Mouse (Mus musculus): ENCODE measurements at regions not wholly inside any gene's neighbourhood (a gene's known extent, or its start where the extent isn't known, plus 50 kb on each side); places are given as distances from the start of the nearest gene placed in this dataset.

DNA sequence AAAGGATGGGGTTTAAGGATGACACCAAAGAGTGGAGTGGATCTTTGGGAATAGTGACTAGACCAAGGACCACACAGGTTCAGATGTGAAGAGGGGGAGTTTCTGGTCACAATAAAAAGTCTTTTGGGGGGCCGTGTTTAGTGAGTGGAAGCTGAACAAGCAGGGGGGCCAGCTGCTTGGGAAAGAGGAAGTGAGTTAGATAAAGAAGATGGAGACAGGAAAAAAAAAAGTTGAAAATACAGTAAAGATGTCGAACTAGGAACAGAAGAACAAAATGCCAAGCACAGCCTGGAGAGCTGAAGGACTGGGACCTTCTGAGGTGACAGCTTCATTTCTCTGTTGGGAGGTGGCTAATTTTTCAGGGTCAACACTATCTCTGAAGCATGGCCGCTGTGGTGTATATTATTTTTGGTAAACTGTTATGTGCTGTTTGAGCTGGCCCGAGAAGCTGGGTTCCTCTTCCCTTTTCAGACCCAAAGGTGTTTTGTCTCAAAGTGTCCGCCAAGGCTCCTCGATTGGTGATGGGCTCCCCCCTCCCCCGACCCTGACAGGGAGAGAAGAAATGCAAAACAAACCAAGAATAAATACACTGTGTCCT is 97.1 kb downstream of the Nog start:
- Histone ChIP-seq H3K4me3 (ENCODE audit: insufficient read depth, low read length) (no peak overlapping the region), H3K4me1 (ENCODE audit: control insufficient read depth, insufficient read depth, low read length) (no peaks in the 10 kb centered on the region), H3K27ac (ENCODE audit: insufficient read depth, low read depth, low read length) (no peak overlapping the region)
- TF ChIP-seq CTCF (IDR thresholded peaks at IDR 0.05; ENCODE audit: low read depth, low read length) = no peak
- TF ChIP-seq POLR2A (IDR thresholded peaks at IDR 0.05; ENCODE audit: borderline replicate concordance, low read depth, low read length) = no peak

DNA sequence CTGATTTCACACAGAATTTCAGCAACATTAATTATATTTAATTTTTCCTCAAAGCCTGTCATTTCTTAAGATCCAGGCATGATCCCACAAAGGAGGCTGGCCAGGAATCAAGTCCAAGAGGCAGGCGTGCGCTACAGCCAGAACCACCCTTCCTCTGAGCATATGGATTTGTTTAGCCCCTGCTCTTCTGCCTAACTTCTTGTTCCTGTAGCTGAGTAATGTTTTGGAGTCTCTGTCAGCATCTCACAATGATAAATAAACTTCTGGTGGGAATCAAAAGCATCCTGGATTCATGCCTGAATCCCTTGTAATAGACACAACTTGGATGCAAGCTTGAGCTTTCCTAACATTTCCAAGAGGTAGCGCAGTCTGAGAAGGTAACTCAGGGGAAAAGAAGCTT is 101.7 kb downstream of the Nog start:
- no peak overlapping the region for H3K4me3 ChIP-seq (ENCODE audit: insufficient read depth, low read length)
- H3K4me1 ChIP-seq (ENCODE audit: control insufficient read depth, insufficient read depth, low read length) = no peaks in the 10 kb centered on the region
- no peak for TF ChIP-seq POLR2A (IDR thresholded peaks at IDR 0.05; ENCODE audit: borderline replicate concordance, low read depth, low read length)
- TF ChIP-seq CTCF (IDR thresholded peaks at IDR 0.05; ENCODE audit: low read depth, low read length) = no peak
- H3K27ac ChIP-seq (ENCODE audit: insufficient read depth, low read depth, low read length) = no peak overlapping the region

DNA sequence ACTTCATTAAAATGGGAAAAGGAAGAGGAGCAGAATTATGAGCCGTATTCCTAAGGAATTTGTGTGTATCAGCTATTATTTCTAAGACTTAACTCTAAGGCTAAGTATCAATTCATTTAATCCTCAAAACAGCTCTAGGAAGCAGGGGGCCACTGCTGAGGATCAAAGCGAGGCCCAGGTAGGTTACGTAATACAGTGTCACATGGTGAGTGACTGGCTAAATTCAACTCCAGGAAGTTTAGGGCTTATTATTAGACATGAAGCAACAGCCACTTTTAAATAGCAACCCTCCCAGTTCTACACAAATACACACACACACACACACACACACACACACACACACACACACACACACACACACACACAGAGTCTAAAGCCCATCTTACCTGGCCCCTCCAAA is 109.3 kb downstream of the Nog start:
- no peak overlapping the region for H3K27ac ChIP-seq (ENCODE audit: insufficient read depth, low read depth, low read length)
- no peak overlapping the region for H3K4me3 ChIP-seq (ENCODE audit: insufficient read depth, low read length)
- H3K4me1 ChIP-seq (ENCODE audit: control insufficient read depth, insufficient read depth, low read length) = peaks cover 13% of the 10 kb centered on the region
- TF ChIP-seq POLR2A (IDR thresholded peaks at IDR 0.05; ENCODE audit: borderline replicate concordance, low read depth, low read length) (no peak), CTCF (IDR thresholded peaks at IDR 0.05; ENCODE audit: low read depth, low read length) (no peak)

DNA sequence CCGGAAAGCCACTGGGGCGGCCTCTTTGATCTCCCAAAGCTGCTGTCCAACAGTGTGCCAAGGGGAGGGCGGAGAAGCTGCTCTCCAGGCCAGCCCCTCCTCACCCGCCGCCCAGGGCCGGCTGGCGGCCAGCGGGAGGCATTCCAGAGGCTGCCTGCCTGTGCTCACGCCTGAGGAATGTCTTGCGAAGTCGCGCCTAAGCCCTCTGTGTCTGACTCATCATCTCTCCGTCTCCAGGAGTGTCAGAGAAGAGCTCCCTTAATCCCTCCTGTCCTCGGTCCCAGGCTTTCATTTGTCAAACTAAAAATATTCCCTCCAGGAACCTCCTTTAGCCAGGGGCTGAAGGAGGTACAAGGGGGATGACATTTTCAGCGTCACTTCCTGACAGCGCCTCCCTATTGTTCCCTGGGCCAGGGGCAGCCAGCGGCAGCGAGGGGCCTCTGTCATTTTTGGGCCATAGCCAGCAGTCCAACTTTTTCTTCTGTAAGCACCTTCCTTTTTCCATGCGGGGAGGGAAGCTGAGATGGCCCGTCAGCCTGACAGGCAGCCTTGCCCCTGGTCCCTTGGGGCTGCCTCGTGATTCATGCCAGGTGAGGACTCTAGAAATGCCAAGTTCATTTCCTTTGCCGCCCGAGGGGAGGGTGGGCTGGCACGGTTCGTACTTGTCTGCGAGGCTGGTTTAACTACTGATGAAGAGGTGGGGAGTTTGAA is 113.4 kb downstream of the Gm525 start:
- Histone ChIP-seq H3K27ac (ENCODE audit: insufficient read depth, low read depth, low read length) (no peak overlapping the region), H3K4me3 (ENCODE audit: insufficient read depth, low read length) (no peak overlapping the region), H3K4me1 (ENCODE audit: control insufficient read depth, insufficient read depth, low read length) (peaks cover under 1% of the 10 kb centered on the region)
- TF ChIP-seq POLR2A (IDR thresholded peaks at IDR 0.05; ENCODE audit: borderline replicate concordance, low read depth, low read length) (no peak), CTCF (IDR thresholded peaks at IDR 0.05; ENCODE audit: low read depth, low read length) (no peak)

DNA sequence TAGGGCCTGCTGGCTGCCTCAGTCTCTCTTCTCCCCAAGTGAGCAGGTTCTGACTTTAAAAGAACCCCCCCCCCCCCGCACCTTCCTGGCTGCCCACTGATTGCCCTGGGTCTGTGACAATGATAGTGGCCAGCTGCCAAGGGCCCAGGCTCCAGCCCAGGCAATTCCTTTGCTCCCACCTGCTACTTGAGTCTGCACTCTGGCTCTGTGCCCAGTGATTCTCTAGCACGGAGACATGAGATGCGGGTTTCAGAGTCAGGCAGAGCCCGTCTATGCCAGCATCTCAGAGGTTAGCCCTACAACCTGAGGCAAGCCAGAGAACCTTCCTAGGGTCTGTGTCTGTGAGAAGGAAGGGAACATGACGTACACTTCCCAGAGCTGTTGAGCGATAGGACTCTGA is 112.2 kb downstream of the Gm525 start:
- Histone ChIP-seq H3K4me3 (ENCODE audit: insufficient read depth, low read length) (no peak overlapping the region), H3K4me1 (ENCODE audit: control insufficient read depth, insufficient read depth, low read length) (no peaks in the 10 kb centered on the region), H3K27ac (ENCODE audit: insufficient read depth, low read depth, low read length) (no peak overlapping the region)
- TF ChIP-seq POLR2A (IDR thresholded peaks at IDR 0.05; ENCODE audit: borderline replicate concordance, low read depth, low read length) (no peak), CTCF (IDR thresholded peaks at IDR 0.05; ENCODE audit: low read depth, low read length) (no peak)

DNA sequence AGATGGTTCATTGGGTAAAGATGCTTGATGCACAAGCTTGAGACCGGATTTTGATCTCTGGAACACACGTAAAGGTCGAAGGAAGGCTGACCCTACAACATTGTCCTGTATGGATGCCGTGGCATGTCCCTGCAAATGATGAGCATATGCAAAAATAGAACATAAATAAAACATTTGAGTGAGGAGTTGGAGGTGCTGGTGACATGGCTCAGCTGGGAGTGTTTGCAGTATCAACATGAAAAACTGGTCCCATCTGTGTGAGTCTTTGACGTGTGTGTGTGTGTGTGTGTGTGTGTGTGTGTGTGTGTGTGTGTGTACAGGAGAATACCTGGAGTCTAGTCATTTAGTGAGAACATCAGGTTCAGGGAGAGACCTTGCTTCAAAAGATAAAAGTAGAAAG is 107.8 kb downstream of the Gm525 start:
- no peak for TF ChIP-seq CTCF (IDR thresholded peaks at IDR 0.05; ENCODE audit: low read depth, low read length)
- TF ChIP-seq POLR2A (IDR thresholded peaks at IDR 0.05; ENCODE audit: borderline replicate concordance, low read depth, low read length) = no peak
- no peak overlapping the region for H3K27ac ChIP-seq (ENCODE audit: insufficient read depth, low read depth, low read length)
- H3K4me1 ChIP-seq (ENCODE audit: control insufficient read depth, insufficient read depth, low read length) = no peaks in the 10 kb centered on the region
- no peak overlapping the region for H3K4me3 ChIP-seq (ENCODE audit: insufficient read depth, low read length)

DNA sequence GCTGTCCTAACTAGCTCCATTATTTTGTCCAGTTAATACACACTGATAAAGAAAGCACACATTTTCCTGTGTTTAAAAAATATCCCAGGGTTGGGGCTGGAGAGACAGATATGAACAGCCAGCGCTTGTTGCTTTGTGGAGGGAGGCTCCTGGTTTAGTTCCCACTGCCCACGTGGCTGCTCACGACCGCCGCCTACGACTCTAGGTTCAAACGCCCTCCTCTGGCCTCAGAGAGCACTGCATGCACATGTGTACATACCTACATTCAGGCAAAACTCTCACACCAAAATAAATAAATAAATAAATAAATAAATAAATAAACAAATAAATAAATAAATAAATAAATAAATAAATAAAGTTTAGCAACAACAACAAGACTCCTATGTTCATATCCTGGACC is 104.8 kb downstream of the Gm525 start:
- TF ChIP-seq POLR2A (IDR thresholded peaks at IDR 0.05; ENCODE audit: borderline replicate concordance, low read depth, low read length) (no peak), CTCF (IDR thresholded peaks at IDR 0.05; ENCODE audit: low read depth, low read length) (no peak)
- H3K4me1 ChIP-seq (ENCODE audit: control insufficient read depth, insufficient read depth, low read length) = no peaks in the 10 kb centered on the region
- H3K4me3 ChIP-seq (ENCODE audit: insufficient read depth, low read length) = no peak overlapping the region
- H3K27ac ChIP-seq (ENCODE audit: insufficient read depth, low read depth, low read length) = no peak overlapping the region

DNA sequence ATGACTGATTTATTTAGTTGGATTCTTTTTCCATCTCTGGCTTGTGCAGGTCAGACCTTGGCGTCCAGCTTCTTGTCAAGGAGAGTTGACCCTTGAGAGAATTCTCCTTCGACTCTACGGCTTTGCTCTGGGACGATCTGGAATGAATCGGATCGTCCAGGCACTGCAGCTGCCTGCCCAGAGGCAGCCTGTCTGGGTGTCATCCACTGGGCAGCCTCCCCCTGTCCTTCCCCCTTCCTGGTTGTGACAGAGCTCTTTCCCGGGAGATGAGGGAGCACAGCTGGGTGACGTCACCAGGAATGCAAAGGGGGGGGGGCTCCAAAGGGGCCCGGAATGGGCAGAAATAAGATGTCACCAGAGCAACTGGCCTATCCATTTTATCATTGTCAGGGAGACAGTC is 101.9 kb downstream of the Gm525 start:
- no peaks in the 10 kb centered on the region for H3K4me1 ChIP-seq (ENCODE audit: control insufficient read depth, insufficient read depth, low read length)
- H3K27ac ChIP-seq (ENCODE audit: insufficient read depth, low read depth, low read length) = no peak overlapping the region
- H3K4me3 ChIP-seq (ENCODE audit: insufficient read depth, low read length) = no peak overlapping the region
- no peak for TF ChIP-seq CTCF (IDR thresholded peaks at IDR 0.05; ENCODE audit: low read depth, low read length)
- no peak for TF ChIP-seq POLR2A (IDR thresholded peaks at IDR 0.05; ENCODE audit: borderline replicate concordance, low read depth, low read length)

DNA sequence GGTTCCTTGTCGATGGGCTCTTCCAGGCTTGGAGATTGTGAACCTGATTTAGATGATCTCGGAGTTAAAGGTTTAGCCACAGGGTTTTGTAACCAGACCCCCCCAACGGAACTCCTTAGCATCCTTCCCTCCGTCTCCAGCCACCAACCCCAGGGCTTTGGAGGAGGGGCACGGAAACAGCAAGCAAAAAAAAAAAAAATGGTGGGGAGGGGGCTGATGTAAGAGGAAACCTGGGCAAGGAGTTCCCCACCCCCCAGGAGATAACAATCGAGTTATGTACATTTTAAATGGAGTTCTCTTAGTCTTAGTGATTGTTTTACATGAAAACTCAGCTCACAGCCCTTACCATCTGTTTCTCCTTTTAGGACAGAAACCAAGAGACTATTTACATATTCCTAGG is 101.3 kb downstream of the Gm525 start:
- H3K4me1 ChIP-seq (ENCODE audit: control insufficient read depth, insufficient read depth, low read length) = no peaks in the 10 kb centered on the region
- TF ChIP-seq POLR2A (IDR thresholded peaks at IDR 0.05; ENCODE audit: borderline replicate concordance, low read depth, low read length) (no peak), CTCF (IDR thresholded peaks at IDR 0.05; ENCODE audit: low read depth, low read length) (no peak)
- no peak overlapping the region for H3K27ac ChIP-seq (ENCODE audit: insufficient read depth, low read depth, low read length)
- H3K4me3 ChIP-seq (ENCODE audit: insufficient read depth, low read length) = no peak overlapping the region

DNA sequence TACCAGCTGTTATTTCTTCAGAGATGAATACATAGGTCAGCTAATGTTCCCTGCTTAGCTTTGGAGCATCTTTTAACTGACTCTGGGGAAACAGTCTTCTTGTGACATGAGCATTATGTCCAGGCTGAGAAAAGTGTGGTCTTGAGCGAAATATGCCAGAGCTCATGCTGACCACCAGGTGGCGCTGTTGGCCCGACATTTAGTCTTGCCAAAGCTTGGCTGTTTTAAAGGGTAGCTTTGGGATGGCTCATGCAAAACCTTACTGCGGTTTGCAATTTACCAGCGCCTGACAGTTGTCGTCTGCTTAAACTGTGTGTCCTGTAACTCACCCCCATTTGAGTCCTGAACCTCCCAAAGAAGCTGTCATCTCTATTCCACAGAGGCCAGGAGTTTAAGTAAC is 91.6 kb downstream of the Gm525 start:
- H3K27ac ChIP-seq (ENCODE audit: insufficient read depth, low read depth, low read length) = no peak overlapping the region
- H3K4me1 ChIP-seq (ENCODE audit: control insufficient read depth, insufficient read depth, low read length) = no peaks in the 10 kb centered on the region
- no peak overlapping the region for H3K4me3 ChIP-seq (ENCODE audit: insufficient read depth, low read length)
- TF ChIP-seq POLR2A (IDR thresholded peaks at IDR 0.05; ENCODE audit: borderline replicate concordance, low read depth, low read length) = no peak
- TF ChIP-seq CTCF (IDR thresholded peaks at IDR 0.05; ENCODE audit: low read depth, low read length) = peak; percentile 93

All from bone marrow macrophage, adult 2 months (primary cell).